Mouse (Mus musculus) liver, embryonic 11.5 days (tissue): Measurements from ENCODE around the gene Tubgcp2. TPM values are rescaled to one million over a fixed set of nuclear protein-coding genes. Genes with fewer than 3 reads are reported as not detected.

Experiments used
- ATAC-seq: fragments of 200-750 bp; cut with Nextera tagmentation; replicated peaks from 2 replicates; pipeline ENCODE4 v1.8.0; 2017; ENCODE audit warnings: moderate number of reproducible peaks, mild to moderate bottlenecking, moderate TSS enrichment, moderate library complexity; ENCODE audit not compliant: low FRiP score
- DNase-seq: peaks from one replicate; pipeline ENCODE4 v3.0.0-alpha.2; 2017; ENCODE audit warnings: low spot score
- H3K27ac ChIP-seq: fragments of 300-500 bp; sonication (generic); 2 replicates; pipeline ENCODE4 v1.5.1; 2014; ENCODE audit warnings: mild to moderate bottlenecking, low read depth, low read length, control low read depth
- H3K27me3 ChIP-seq: fragments of 300-500 bp; sonication (generic); replicated peaks from 2 replicates; pipeline ENCODE4 v1.6.1; 2014; ENCODE audit warnings: low read length, mixed read lengths; ENCODE audit not compliant: control insufficient read depth, insufficient read depth
- H3K36me3 ChIP-seq: fragments of 300-500 bp; sonication (generic); 2 replicates; pipeline ENCODE4 v1.6.1; 2014; ENCODE audit warnings: mild to moderate bottlenecking, low read length, moderate library complexity, mixed read lengths; ENCODE audit not compliant: control insufficient read depth, insufficient read depth
- H3K4me1 ChIP-seq: fragments of 300-500 bp; sonication (generic); replicated peaks from 2 replicates; pipeline ENCODE4 v1.6.1; 2014; ENCODE audit warnings: low read length, mixed read lengths; ENCODE audit not compliant: control insufficient read depth, insufficient read depth
- H3K4me2 ChIP-seq: fragments of 300-500 bp; sonication (generic); 2 replicates; pipeline ENCODE4 v1.6.1; 2014; ENCODE audit warnings: mild to moderate bottlenecking, control low read depth, moderate library complexity
- H3K4me3 ChIP-seq: fragments of 300-500 bp; sonication (generic); 2 replicates; pipeline ENCODE4 v1.5.1; 2014; ENCODE audit warnings: low read depth, low read length, control low read depth
- H3K9ac ChIP-seq: fragments of 300-500 bp; sonication (generic); 2 replicates; pipeline ENCODE4 v1.6.1; 2014; ENCODE audit warnings: low read depth, low read length, control low read depth
- H3K9me3 ChIP-seq: fragments of 300-500 bp; sonication (generic); 2 replicates; pipeline ENCODE4 v1.6.1; 2016; ENCODE audit warnings: low read length, inconsistent platforms, mixed read lengths; ENCODE audit not compliant: control insufficient read depth
- WGBS: fragments of 180-500 bp; shearing (Covaris S2); extraction: QIAGEN DNeasy Blood & Tissue Kit; methylation state at CpG from one replicate; pipeline ENCODE4 v1.1.7; 2014; 5-methylcytosine and 5-hydroxymethylcytosine counted together
- polyA plus RNA-seq: library from polyadenylated mRNA; unstranded; fragments of >200 nt; fragmentation: Nextera tagmentation; extraction: Ambion mirVana; gene quantifications from 2 replicates; pipeline ENCODE4 v1.2.1, GENCODE M21; 2014

The Tubgcp2 gene
- polyA plus RNA-seq, 1 experiment from 2014 or later = 45.1 TPM

DNA sequence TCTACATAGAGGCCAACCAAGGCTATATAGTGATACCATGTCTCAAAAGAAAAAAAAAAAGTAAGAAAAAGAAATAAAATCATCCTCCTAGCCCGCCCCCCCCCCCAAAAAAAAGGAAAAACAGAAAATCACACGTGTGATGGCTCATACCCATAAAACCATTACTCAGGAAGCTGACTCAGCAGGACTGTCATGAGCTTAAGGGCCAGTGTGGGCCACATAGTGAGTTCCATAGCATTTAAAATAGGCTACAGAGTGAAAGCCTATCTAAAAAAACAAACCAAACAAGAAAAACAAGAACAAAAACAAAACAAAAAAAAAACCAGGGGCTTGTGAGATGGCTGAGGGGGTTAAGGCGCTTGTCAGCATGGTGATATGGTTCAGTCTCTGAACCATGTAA, 55.7 kb downstream of the Tubgcp2 start:
- Histone ChIP-seq H3K4me3 (no peak overlapping the region), H3K4me1 (no peaks in the 10 kb centered on the region), H3K4me2 (no peak overlapping the region), H3K9me3 (no peaks in the 10 kb centered on the region), H3K9ac (no peak overlapping the region), H3K27ac (no peak overlapping the region), H3K36me3 (no peaks in the 10 kb centered on the region), H3K27me3 (peaks cover 3% of the 10 kb centered on the region; the same call in 1 of the 2 replicates)
- no peak for ATAC-seq
- WGBS = 54% methylated on average over 3 of the region's 3 CpGs
- DNase-seq = no peak

DNA sequence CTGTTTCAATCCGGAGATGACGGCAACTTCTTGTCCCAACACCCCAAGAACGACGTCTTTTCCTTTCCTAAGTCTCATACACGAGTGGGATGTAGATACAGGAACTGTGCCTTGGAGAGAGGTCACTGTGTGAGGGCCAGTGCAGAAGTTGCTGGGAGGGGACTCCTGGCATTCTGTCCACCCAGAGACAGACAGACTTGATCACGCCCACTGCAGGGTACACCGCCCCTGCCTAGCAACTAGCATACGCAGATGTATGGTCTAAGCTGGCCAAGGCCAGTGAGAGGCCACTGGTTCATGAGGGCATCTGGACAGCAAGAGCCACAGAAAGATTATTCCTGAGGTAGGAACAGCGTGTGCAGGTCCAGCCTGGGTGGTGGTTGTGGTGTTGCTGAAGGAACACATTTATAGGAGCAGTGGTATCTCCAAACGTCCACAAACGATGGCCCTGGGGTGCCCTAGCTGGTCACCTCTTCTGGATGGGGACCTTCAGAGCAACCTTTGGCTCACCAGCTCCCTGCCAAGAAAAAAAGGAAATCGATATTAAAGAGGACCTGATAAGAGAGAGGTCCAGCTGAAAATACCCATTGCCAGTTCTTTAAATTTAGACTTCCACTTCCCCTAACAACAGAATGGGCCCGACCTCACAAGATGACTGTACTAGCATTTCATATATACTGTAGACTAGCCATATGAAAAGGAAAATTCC, 57.3 kb downstream of the Tubgcp2 start:
- no peak for DNase-seq
- Histone ChIP-seq H3K36me3 (no peaks in the 10 kb centered on the region), H3K9ac (no peak overlapping the region), H3K27ac (no peak overlapping the region), H3K27me3 (peaks cover 3% of the 10 kb centered on the region; the same call in 1 of the 2 replicates), H3K4me2 (peak overlapping the region; percentile 71), H3K9me3 (no peaks in the 10 kb centered on the region), H3K4me3 (peak overlapping the region; percentile 51; the same call in 1 of the 2 replicates), H3K4me1 (no peaks in the 10 kb centered on the region)
- WGBS = 39% methylated on average over 13 of the region's 13 CpGs
- peak; percentile 22; the same call in 1 of the 2 replicates for ATAC-seq

DNA sequence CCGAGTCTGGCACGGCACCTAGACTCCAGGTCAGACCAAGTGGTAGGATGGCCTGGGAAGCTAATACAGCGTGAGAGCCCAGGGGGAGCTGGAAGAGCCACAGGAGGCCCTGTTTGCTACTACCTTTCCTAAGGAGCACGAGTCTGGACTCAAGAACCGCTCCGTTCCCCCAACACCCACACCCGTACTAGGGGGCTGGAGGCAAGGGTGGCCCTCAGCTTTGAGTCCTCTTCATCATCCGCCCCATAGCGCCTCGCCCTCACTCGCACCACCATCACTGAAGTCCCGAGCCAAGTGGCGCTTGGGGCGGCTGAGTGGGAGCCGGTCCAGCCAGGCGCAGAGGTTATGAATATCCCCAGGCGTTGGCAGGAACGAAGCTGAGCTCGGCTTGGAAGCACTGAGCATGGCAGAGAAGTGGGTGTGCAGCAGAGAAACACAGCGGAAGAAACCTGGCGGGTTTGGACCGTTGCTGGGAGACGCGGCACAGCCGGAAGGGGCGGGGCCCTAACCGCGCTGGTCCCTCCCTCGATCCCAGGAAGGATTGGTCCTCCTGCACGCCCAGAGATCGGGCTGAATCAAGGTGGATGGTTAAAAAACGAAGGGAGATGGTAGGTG, 58.1 kb downstream of the Tubgcp2 start, which contains the start of gene 6430531B16Rik:
TSS of gene 6430531B16Rik (minus strand) at position 478 of the 615 bp plus-strand sequence.
- DNase-seq = peak; percentile 78
- WGBS = 7% methylated on average over 32 of the region's 32 CpGs

DNA sequence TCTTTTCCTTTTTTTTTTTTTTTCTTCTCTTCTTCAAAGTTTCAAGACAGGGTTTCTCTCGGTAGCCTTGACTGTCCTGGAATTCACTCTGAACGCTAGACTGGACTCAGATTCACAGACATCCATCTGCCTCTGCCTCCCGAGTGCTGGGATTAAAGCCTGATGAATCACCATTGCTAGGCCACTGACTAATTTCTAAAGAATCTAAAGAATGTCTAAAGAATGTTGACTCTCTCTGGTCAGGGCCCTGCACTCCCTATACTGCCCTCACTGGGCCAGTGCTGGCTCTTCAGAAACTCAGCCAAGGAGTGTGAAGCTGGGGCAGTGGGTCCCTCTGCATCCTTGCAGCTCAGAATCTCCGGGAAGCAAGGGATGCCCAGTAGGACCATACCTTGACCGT, 61.0 kb downstream of the Tubgcp2 start:
- 50% methylated on average over 5 of the region's 5 CpGs for WGBS
- H3K9ac ChIP-seq = no peak overlapping the region
- H3K9me3 ChIP-seq = no peaks in the 10 kb centered on the region
- H3K27ac ChIP-seq = no peak overlapping the region
- H3K27me3 ChIP-seq = peaks cover 3% of the 10 kb centered on the region; the same call in 1 of the 2 replicates
- no peaks in the 10 kb centered on the region for H3K36me3 ChIP-seq
- H3K4me2 ChIP-seq = no peak overlapping the region
- no peak for ATAC-seq
- H3K4me3 ChIP-seq = no peak overlapping the region
- no peak for DNase-seq
- H3K4me1 ChIP-seq = no peaks in the 10 kb centered on the region

More for the DNA sequence above, 58.1 kb downstream of the Tubgcp2 start, which contains the start of gene 6430531B16Rik:
- H3K9me3 ChIP-seq = no peaks in the 10 kb centered on the region
- H3K4me3 ChIP-seq = peak within 1 kb of the TSS; percentile 51
- ATAC-seq = peak; percentile 85
- H3K27me3 ChIP-seq = peaks cover 3% of the 10 kb centered on the region; the same call in 1 of the 2 replicates
- H3K36me3 ChIP-seq = no peaks in the 10 kb centered on the region
- H3K4me1 ChIP-seq = no peaks in the 10 kb centered on the region
- peak within 1 kb of the TSS; percentile 46 for H3K9ac ChIP-seq
- H3K4me2 ChIP-seq = peak within 1 kb of the TSS; percentile 71
- H3K27ac ChIP-seq = no peak within 1 kb of the TSS

GRCm38 (mm10) chr7:139974307-139974706, 62.2 kb downstream of the Tubgcp2 start:
- H3K27ac ChIP-seq = no peak overlapping the region
- H3K9ac ChIP-seq = no peak overlapping the region
- DNase-seq (no peak), ATAC-seq (no peak)
- H3K4me1 ChIP-seq = no peaks in the 10 kb centered on the region
- WGBS = 60% methylated on average over 10 of the region's 10 CpGs
- no peaks in the 10 kb centered on the region for H3K9me3 ChIP-seq
- peaks cover 3% of the 10 kb centered on the region; the same call in 1 of the 2 replicates for H3K27me3 ChIP-seq
- H3K4me2 ChIP-seq = no peak overlapping the region
- H3K36me3 ChIP-seq = no peaks in the 10 kb centered on the region
- no peak overlapping the region for H3K4me3 ChIP-seq

- H3K9ac ChIP-seq = no peak overlapping the region
- no peak overlapping the region for H3K4me3 ChIP-seq
- ATAC-seq (no peak), DNase-seq (no peak)
- H3K27ac ChIP-seq = no peak overlapping the region
- H3K36me3 ChIP-seq = no peaks in the 10 kb centered on the region
- no peaks in the 10 kb centered on the region for H3K4me1 ChIP-seq
- H3K9me3 ChIP-seq = no peaks in the 10 kb centered on the region
- no peak overlapping the region for H3K4me2 ChIP-seq
- peaks cover 3% of the 10 kb centered on the region; the same call in 1 of the 2 replicates for H3K27me3 ChIP-seq
These were observed 63.5 kb downstream of the Tubgcp2 start for GRCm38 (mm10) chr7:139972923-139973331.

- H3K4me1 ChIP-seq = no peaks in the 10 kb centered on the region
- H3K9ac ChIP-seq = 0 out of 2 replicates have a peak overlapping the region, but pooled peaks have one; percentile 14
- H3K9me3 ChIP-seq = no peaks in the 10 kb centered on the region
- DNase-seq (no peak), ATAC-seq (peak; percentile 57)
- H3K4me3 ChIP-seq = no peak overlapping the region
- no peaks in the 10 kb centered on the region for H3K27me3 ChIP-seq
- WGBS = 42% methylated on average over 6 of the region's 6 CpGs
- H3K27ac ChIP-seq = no peak overlapping the region
- no peaks in the 10 kb centered on the region for H3K36me3 ChIP-seq
- H3K4me2 ChIP-seq = no peak overlapping the region
These were observed 65.0 kb downstream of the Tubgcp2 start for GRCm38 (mm10) chr7:139971436-139971835.

- no peak overlapping the region for H3K27ac ChIP-seq
- DNase-seq (no peak), ATAC-seq (no peak)
- no peak overlapping the region for H3K4me3 ChIP-seq
- H3K36me3 ChIP-seq = no peaks in the 10 kb centered on the region
- H3K9me3 ChIP-seq = no peaks in the 10 kb centered on the region
- 77% methylated on average over 5 of the region's 5 CpGs for WGBS
- H3K4me2 ChIP-seq = no peak overlapping the region
- H3K27me3 ChIP-seq = no peaks in the 10 kb centered on the region
- H3K9ac ChIP-seq = no peak overlapping the region
- H3K4me1 ChIP-seq = no peaks in the 10 kb centered on the region
These were observed 65.5 kb downstream of the Tubgcp2 start for GRCm38 (mm10) chr7:139970979-139971378.
